Mouse (Mus musculus) lung, embryonic 16.5 days (tissue): ENCODE measurements around the gene Fgf6. TPM values are rescaled to one million over a fixed set of nuclear protein-coding genes. Genes with fewer than 3 reads are reported as not detected.

Experiments
- ATAC-seq: fragments of 200-750 bp; cut with Nextera tagmentation; 2 replicates; pipeline ENCODE4 v1.8.0; 2017; ENCODE audit warnings: low read depth, mild to moderate bottlenecking, moderate library complexity
- H3K27ac ChIP-seq: fragments of 300-500 bp; sonication (generic); 2 replicates; pipeline ENCODE4 v1.5.1; 2014; ENCODE audit warnings: mild to moderate bottlenecking, control low read depth, low read length
- H3K27me3 ChIP-seq: fragments of 300-500 bp; sonication (generic); 2 replicates; pipeline ENCODE4 v1.6.1; 2014; ENCODE audit warnings: low read depth, low read length, mixed read lengths; ENCODE audit not compliant: control insufficient read depth, insufficient read depth
- H3K36me3 ChIP-seq: fragments of 300-500 bp; sonication (generic); 2 replicates; pipeline ENCODE4 v1.6.1; 2014; ENCODE audit warnings: low read length; ENCODE audit not compliant: control insufficient read depth, insufficient read depth
- H3K4me1 ChIP-seq: fragments of 300-500 bp; sonication (generic); replicated peaks from 2 replicates; pipeline ENCODE4 v1.6.1; 2014; ENCODE audit warnings: low read length, mixed read lengths; ENCODE audit not compliant: control insufficient read depth, insufficient read depth
- H3K4me2 ChIP-seq: fragments of 300-500 bp; sonication (generic); 2 replicates; pipeline ENCODE4 v1.6.1; 2014; ENCODE audit warnings: low read depth, low read length, control low read depth
- H3K4me3 ChIP-seq: fragments of 300-500 bp; sonication (generic); 2 replicates; pipeline ENCODE4 v1.5.1; 2014; ENCODE audit warnings: mild to moderate bottlenecking, low read length, control low read depth
- H3K9ac ChIP-seq: fragments of 300-500 bp; sonication (generic); 2 replicates; pipeline ENCODE4 v1.6.1; 2014; ENCODE audit warnings: low read length, control low read depth
- H3K9me3 ChIP-seq: fragments of 300-500 bp; sonication (generic); 2 replicates; pipeline ENCODE4 v1.6.1; 2016; ENCODE audit warnings: low read length; ENCODE audit not compliant: control insufficient read depth
- WGBS: fragments of 180-500 bp; shearing (Covaris S2); extraction: QIAGEN DNeasy Blood & Tissue Kit; methylation state at CpG from one replicate; pipeline ENCODE4 v1.1.7; 2014; 5-methylcytosine and 5-hydroxymethylcytosine counted together
- polyA plus RNA-seq: library from polyadenylated mRNA; unstranded; fragments of >200 nt; fragmentation: Nextera tagmentation; extraction: Ambion mirVana; gene quantifications from 2 replicates; pipeline ENCODE4 v1.2.1, GENCODE M21; 2015

The Fgf6 gene
- polyA plus RNA-seq = 0.04 and 0.09 TPM in 2 replicates

DNA sequence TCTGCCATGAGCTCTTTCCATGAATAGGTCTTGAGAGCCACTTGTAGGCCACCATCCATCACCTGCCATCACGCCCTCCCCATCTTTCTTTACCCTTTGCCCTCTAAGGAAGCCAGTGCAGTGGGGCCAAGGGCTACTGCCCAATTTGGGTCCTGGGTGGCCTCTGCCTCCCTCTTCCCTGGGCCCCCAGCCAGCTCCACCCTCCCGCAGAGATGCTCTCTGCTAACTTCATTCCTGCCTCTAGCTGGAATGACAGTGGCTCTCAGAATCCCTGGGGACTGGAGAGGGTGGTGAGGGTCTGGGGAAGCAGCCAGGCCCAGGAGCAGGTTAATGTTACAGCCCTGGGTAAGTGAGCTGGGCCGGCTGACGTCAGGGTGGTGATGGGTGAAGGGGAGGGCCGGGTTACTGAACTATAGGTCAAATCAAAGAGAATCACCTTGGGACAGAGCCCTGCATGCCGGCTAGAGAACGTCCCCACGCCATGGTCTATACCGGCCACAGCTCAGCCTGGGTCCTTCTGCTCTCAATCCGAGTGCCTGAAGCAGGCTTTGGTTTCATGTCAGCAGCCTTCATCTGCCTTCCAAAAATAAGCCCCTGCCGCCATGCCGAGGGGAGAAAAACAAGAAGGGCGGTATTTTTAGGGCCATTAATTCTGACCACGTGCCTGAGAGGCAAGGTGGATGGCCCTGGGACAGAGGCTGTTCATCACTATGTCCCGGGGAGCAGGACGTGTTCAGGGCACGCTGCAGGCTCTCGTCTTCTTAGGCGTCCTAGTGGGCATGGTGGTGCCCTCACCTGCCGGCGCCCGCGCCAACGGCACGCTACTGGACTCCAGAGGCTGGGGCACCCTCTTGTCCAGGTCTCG is at the start of gene Fgf6:
Gene Fgf6 (plus strand): TSS at position 681 of the 865 bp plus-strand sequence.
- WGBS = 69% methylated on average over 26 of the region's 26 CpGs
- Histone ChIP-seq H3K4me1 (no peaks in the 10 kb centered on the region), H3K27ac (no peak within 1 kb of the TSS), H3K27me3 (peaks cover 6% of the 10 kb centered on the region; the same call in 1 of the 2 replicates), H3K9me3 (no peaks in the 10 kb centered on the region), H3K36me3 (no peaks in the 10 kb centered on the region), H3K4me2 (no peak within 1 kb of the TSS), H3K4me3 (no peak within 1 kb of the TSS), H3K9ac (no peak within 1 kb of the TSS)
- ATAC-seq = no peak

GRCm38 (mm10) chr6:126966241-126967026 is 49.0 kb upstream of the Fgf6 start:
- H3K4me2 ChIP-seq = no peak overlapping the region

DNA sequence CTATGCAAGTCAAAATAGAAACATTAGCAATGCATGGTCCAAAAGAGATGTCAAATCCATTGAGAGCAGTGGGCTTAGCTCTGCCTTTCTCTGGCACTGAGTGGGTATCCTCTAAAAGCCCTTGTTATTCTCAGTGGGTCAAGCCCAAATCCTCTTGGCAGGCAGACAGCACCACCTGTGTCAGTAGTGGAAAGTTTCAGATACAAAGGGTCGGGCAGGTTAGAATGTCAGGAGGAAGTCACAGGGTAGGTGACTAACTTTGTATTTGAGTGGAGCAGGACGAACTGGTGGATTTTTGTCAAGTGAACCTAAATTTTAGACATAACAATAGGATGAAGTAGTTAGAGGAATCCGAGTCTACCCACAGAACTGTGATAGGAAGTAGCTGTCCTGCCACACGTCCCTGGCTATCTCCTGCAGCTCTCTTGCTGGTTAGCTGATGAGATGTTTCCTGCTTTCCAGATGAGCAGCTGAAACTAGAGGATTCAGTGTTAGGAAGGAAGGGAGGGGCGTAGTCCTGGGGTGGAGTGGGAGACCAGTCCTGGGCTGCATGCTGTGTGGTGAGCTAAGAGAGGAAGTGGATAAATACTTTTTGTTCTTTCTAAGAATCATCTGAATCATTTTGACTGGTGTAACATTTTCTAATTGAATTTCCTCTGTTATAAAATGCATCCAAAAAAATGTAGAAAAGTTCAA is 33.7 kb upstream of the Fgf6 start:
- peak overlapping the region; percentile 24; the same call in 1 of the 2 replicates for H3K27ac ChIP-seq
- 31% methylated on average over 5 of the region's 5 CpGs for WGBS
- peak; percentile 51; the same call in 1 of the 2 replicates for ATAC-seq
- no peaks in the 10 kb centered on the region for H3K36me3 ChIP-seq
- H3K4me2 ChIP-seq = no peak overlapping the region
- no peak overlapping the region for H3K4me3 ChIP-seq
- no peaks in the 10 kb centered on the region for H3K9me3 ChIP-seq
- no peak overlapping the region for H3K9ac ChIP-seq
- no peaks in the 10 kb centered on the region for H3K4me1 ChIP-seq
- H3K27me3 ChIP-seq = no peaks in the 10 kb centered on the region

More at GRCm38 (mm10) chr6:126966241-126967026, 49.0 kb upstream of the Fgf6 start:
- Histone ChIP-seq H3K9ac (no peak overlapping the region), H3K27me3 (no peaks in the 10 kb centered on the region), H3K9me3 (no peaks in the 10 kb centered on the region), H3K4me3 (no peak overlapping the region), H3K36me3 (peaks cover 2% of the 10 kb centered on the region), H3K27ac (no peak overlapping the region), H3K4me1 (no peaks in the 10 kb centered on the region)
- 78% methylated on average over 14 of the region's 14 CpGs for WGBS
- ATAC-seq = no peak

DNA sequence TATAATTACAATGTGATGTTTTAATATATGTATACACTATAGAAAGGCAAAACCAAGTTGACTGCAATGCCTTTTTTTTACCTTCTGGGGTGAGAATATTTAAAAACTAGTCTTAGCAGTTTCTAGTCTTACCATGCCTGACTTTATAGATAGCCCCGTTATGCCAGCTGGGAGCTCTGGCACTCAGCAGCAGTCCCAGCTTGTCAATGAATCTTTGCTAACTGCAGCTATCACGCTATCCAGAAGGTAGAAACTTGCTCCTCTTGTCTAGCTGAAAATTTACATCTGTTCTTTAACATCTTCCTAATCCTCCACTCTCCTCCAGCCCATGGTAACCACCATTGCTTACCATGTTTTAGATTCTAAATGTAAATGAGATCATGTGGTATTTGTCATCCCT is 21.7 kb upstream of the Fgf6 start:
- no peak overlapping the region for H3K4me2 ChIP-seq
- H3K9ac ChIP-seq = no peak overlapping the region
- no peaks in the 10 kb centered on the region for H3K36me3 ChIP-seq
- H3K9me3 ChIP-seq = no peaks in the 10 kb centered on the region
- WGBS = 58% methylated on average over 2 of the region's 2 CpGs
- no peak overlapping the region for H3K4me3 ChIP-seq
- H3K4me1 ChIP-seq = no peaks in the 10 kb centered on the region
- H3K27me3 ChIP-seq = no peaks in the 10 kb centered on the region
- no peak for ATAC-seq
- no peak overlapping the region for H3K27ac ChIP-seq

DNA sequence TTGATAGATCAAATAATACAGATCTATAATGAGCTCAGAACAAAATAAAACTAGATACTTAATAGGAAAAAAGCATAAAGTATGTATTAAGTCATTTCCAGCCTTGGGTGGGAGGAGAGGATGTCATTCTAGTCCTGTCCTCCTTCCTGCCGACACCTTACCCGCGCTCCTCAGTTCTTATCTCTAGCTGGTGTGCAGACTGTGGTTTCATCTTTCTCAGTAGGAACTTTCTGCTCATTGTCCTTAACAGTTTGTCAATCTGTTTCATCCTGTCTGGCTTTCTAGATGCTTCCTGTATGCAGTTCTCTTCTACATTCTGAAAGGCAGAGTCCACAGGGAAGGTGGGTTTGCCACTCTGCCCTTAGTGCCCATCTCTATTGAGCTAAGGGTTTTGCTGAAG is 19.9 kb upstream of the Fgf6 start:
- Histone ChIP-seq H3K9me3 (no peaks in the 10 kb centered on the region), H3K27ac (no peak overlapping the region), H3K4me1 (no peaks in the 10 kb centered on the region), H3K4me3 (no peak overlapping the region), H3K4me2 (no peak overlapping the region), H3K9ac (no peak overlapping the region), H3K36me3 (no peaks in the 10 kb centered on the region), H3K27me3 (no peaks in the 10 kb centered on the region)
- ATAC-seq = no peak
- WGBS = 61% methylated on average over 3 of the region's 3 CpGs

GRCm38 (mm10) chr6:126996399-126996798 is 19.0 kb upstream of the Fgf6 start:
- Histone ChIP-seq H3K36me3 (no peaks in the 10 kb centered on the region), H3K27me3 (no peaks in the 10 kb centered on the region), H3K9ac (no peak overlapping the region), H3K9me3 (no peaks in the 10 kb centered on the region), H3K27ac (no peak overlapping the region), H3K4me1 (no peaks in the 10 kb centered on the region), H3K4me2 (no peak overlapping the region), H3K4me3 (no peak overlapping the region)
- ATAC-seq = peak; percentile 62
- WGBS = 58% methylated on average over 5 of the region's 5 CpGs

DNA sequence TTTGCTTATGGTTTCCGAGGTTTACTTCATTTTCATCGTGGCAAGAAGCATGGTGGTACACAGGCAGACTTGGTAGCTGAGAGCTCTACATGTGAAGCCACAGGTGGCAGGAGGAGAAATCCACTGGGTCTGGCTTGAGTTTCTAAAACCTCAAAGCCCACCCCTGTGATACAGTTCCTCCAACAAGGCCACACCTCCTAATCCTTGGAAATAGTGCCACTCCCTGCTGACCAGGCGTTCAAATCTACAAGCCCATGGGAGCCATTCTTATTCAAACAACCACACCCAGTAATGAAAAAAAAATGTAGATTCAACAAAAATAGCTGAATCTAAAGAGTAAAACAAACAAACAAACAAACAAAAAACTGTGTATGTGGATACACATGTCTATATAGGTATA is 9.7 kb upstream of the Fgf6 start:
- WGBS = 79% methylated on average over 3 of the region's 3 CpGs

DNA sequence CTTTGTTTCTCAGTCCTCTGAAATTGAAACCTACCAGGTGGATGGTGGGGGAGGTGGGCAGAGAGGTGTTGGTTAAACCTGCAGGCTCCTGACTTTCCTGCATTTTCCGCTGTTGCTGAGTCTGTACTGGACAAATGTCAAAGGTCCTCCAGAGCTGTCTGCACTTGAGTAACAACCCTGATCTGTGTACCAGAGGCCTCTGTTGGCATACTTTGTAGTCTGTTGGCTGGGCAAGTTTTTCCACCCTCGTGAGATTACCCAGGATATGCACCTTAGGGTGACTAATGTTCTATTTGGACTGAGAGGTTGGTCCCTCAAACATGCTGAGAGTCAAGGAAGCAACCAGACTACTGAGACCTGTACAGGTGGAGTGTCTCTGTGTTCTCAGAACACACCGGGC is 8.8 kb upstream of the Fgf6 start:
- Histone ChIP-seq H3K9ac (no peak overlapping the region), H3K27me3 (no peaks in the 10 kb centered on the region), H3K27ac (no peak overlapping the region), H3K9me3 (no peaks in the 10 kb centered on the region), H3K4me1 (no peaks in the 10 kb centered on the region), H3K4me3 (no peak overlapping the region), H3K4me2 (no peak overlapping the region), H3K36me3 (no peaks in the 10 kb centered on the region)
- no peak for ATAC-seq
- WGBS = 72% methylated on average over 3 of the region's 3 CpGs

More for the DNA sequence above, 9.7 kb upstream of the Fgf6 start:
- no peaks in the 10 kb centered on the region for H3K27me3 ChIP-seq
- H3K36me3 ChIP-seq = no peaks in the 10 kb centered on the region
- no peaks in the 10 kb centered on the region for H3K4me1 ChIP-seq
- no peak for ATAC-seq
- no peak overlapping the region for H3K9ac ChIP-seq
- no peaks in the 10 kb centered on the region for H3K9me3 ChIP-seq
- H3K27ac ChIP-seq = no peak overlapping the region
- H3K4me3 ChIP-seq = no peak overlapping the region
- no peak overlapping the region for H3K4me2 ChIP-seq

DNA sequence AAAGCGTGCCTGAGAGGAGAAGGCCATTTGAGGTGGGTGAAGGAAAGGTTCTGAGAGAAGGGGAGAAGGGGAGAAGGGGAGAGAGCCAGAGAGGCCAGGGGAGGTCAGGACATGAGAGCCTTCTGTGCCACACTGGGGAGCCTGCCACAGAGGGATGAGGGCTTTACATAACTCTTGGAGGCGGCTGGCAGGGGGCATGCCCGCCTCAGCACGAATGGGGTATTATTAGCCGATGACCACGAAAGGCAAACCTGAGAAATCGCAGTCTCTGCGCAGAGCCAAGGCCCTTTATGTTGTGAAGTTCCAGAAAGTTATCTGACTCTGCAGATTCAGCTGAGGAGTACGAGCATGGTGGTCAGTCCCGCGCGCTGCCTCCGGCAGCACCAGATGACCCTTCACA is 5.4 kb upstream of the Fgf6 start:
- no peak overlapping the region for H3K9ac ChIP-seq
- WGBS = 86% methylated on average over 13 of the region's 13 CpGs
- H3K27me3 ChIP-seq = no peaks in the 10 kb centered on the region
- no peaks in the 10 kb centered on the region for H3K4me1 ChIP-seq
- H3K9me3 ChIP-seq = no peaks in the 10 kb centered on the region
- H3K27ac ChIP-seq = no peak overlapping the region
- no peaks in the 10 kb centered on the region for H3K36me3 ChIP-seq
- ATAC-seq = no peak
- no peak overlapping the region for H3K4me2 ChIP-seq
- H3K4me3 ChIP-seq = no peak overlapping the region
